Mouse (Mus musculus) lung, postnatal 0 days (tissue): ENCODE measurements around the gene Mettl23. TPM values are rescaled to one million over a fixed set of nuclear protein-coding genes. Genes with fewer than 3 reads are reported as not detected.

Source experiments
- ATAC-seq: fragments of 200-750 bp; cut with Nextera tagmentation; 2 replicates; pipeline ENCODE4 v1.8.0; 2017; ENCODE audit warnings: moderate library complexity
- DNase-seq: peaks from one replicate; pipeline ENCODE4 v3.0.0-alpha.2; 2016; ENCODE audit warnings: low spot score
- H3K27ac ChIP-seq: fragments of 300-500 bp; sonication (generic); 2 replicates; pipeline ENCODE4 v1.5.1; 2014; ENCODE audit warnings: antibody characterized with exemption, mild to moderate bottlenecking, low read length, mixed read lengths
- H3K27me3 ChIP-seq: fragments of 300-500 bp; sonication (generic); replicated peaks from 2 replicates; pipeline ENCODE4 v1.6.1; 2014; ENCODE audit warnings: low read length, mixed read lengths; ENCODE audit not compliant: insufficient read depth
- H3K36me3 ChIP-seq: fragments of 300-500 bp; sonication (generic); 2 replicates; pipeline ENCODE4 v1.6.1; 2014; ENCODE audit warnings: low read length, mixed read lengths; ENCODE audit not compliant: insufficient read depth
- H3K4me1 ChIP-seq: fragments of 300-500 bp; sonication (generic); 2 replicates; pipeline ENCODE4 v1.6.1; 2014; ENCODE audit warnings: antibody characterized with exemption, low read depth, low read length, mixed read lengths; ENCODE audit not compliant: insufficient read depth
- H3K4me2 ChIP-seq: fragments of 300-500 bp; sonication (generic); replicated peaks from 2 replicates; pipeline ENCODE4 v1.6.1; 2014; ENCODE audit warnings: low read depth, mild to moderate bottlenecking, low read length, moderate library complexity, mixed read lengths
- H3K4me3 ChIP-seq: fragments of 300-500 bp; sonication (generic); 2 replicates; pipeline ENCODE4 v1.5.1; 2014; ENCODE audit warnings: low read depth, low read length
- H3K9ac ChIP-seq: fragments of 300-500 bp; sonication (generic); replicated peaks from 2 replicates; pipeline ENCODE4 v1.6.1; 2014; ENCODE audit warnings: low read depth, mild to moderate bottlenecking
- H3K9me3 ChIP-seq: fragments of 300-500 bp; sonication (generic); 2 replicates; pipeline ENCODE4 v1.6.1; 2016; ENCODE audit warnings: low read length, mixed read lengths
- CTCF ChIP-seq: IDR thresholded peaks from 2 replicates; pipeline ENCODE4 v1.5.1; 2016; ENCODE audit warnings: antibody characterized with exemption, mild to moderate bottlenecking
- EP300 ChIP-seq: IDR thresholded peaks from 2 replicates; pipeline ENCODE4 v1.6.1; 2016; ENCODE audit warnings: antibody characterized with exemption, mild to moderate bottlenecking, control low read depth
- WGBS: fragments of 180-500 bp; shearing (Covaris S2); extraction: QIAGEN DNeasy Blood & Tissue Kit; methylation state at CpG from one replicate; pipeline ENCODE4 v1.1.7; 2014; 5-methylcytosine and 5-hydroxymethylcytosine counted together
- polyA plus RNA-seq: library from polyadenylated mRNA; unstranded; fragments of >200 nt; fragmentation: Nextera tagmentation; extraction: Ambion mirVana; gene quantifications from 2 replicates; pipeline ENCODE4 v1.2.1, GENCODE M21; 2015

Gene Mettl23
- polyA plus RNA-seq, 1 experiment from 2014 or later, result 62.3 TPM

DNA sequence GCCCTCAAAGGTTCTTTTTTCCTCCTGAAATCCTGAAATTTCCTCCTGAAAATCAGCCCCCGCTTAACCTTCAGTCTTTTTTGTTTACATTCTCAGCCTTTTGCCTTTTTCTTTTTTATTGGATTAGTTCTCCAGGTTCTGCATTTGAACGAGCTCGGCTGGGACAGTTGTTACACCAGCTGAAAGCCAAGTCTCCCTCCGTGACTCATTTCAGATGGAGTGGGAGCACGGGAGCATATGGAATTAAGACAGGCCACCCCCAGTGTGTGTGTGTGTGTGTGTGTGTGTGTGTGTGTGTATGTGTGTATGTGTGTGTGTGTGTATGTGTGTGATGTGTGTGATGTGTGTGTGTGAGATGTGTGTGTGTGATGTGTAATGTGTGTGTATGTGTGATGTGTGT is 38.4 kb downstream of the Mettl23 start:
- Histone ChIP-seq H3K4me1 (no peaks in the 10 kb centered on the region), H3K9ac (no peak overlapping the region), H3K27me3 (0 out of 2 replicates have a peak, but pooled peaks cover 2% of the 10 kb centered on the region), H3K4me3 (no peak overlapping the region), H3K9me3 (no peaks in the 10 kb centered on the region), H3K27ac (no peak overlapping the region), H3K4me2 (no peak overlapping the region), H3K36me3 (no peaks in the 10 kb centered on the region)
- WGBS, result 42% methylated on average over 5 of the region's 5 CpGs
- no peak for ATAC-seq
- DNase-seq, result no peak
- TF ChIP-seq CTCF, result no peak
- no peak for TF ChIP-seq EP300

DNA sequence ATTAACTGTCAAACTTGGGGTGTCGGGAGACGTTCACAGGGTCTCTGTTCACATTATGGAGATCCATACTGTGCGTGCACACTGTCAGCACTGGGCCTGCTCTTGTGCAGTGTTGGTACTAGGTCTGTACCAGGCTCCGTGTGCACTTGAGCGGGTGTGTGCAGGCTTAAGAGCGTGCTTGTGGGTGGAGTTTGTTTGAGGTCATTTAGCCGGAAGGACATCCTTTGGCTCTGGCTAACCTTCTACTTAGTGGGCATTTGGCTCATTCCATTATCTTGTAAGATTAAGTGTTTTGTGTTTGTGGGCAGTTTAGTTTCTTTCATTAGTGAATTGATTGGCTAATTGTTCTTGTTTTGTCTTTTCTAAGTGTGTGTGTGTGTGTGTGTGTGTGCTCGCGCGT is 39.4 kb downstream of the Mettl23 start:
- no peaks in the 10 kb centered on the region for H3K9me3 ChIP-seq
- H3K36me3 ChIP-seq, result no peaks in the 10 kb centered on the region
- ATAC-seq, result no peak
- no peak overlapping the region for H3K9ac ChIP-seq
- H3K27me3 ChIP-seq, result 0 out of 2 replicates have a peak, but pooled peaks cover 2% of the 10 kb centered on the region
- no peak overlapping the region for H3K4me3 ChIP-seq
- WGBS, result 62% methylated on average over 10 of the region's 10 CpGs
- H3K4me1 ChIP-seq, result no peaks in the 10 kb centered on the region
- no peak overlapping the region for H3K4me2 ChIP-seq
- TF ChIP-seq CTCF (no peak), EP300 (no peak)
- DNase-seq, result no peak
- H3K27ac ChIP-seq, result no peak overlapping the region

DNA sequence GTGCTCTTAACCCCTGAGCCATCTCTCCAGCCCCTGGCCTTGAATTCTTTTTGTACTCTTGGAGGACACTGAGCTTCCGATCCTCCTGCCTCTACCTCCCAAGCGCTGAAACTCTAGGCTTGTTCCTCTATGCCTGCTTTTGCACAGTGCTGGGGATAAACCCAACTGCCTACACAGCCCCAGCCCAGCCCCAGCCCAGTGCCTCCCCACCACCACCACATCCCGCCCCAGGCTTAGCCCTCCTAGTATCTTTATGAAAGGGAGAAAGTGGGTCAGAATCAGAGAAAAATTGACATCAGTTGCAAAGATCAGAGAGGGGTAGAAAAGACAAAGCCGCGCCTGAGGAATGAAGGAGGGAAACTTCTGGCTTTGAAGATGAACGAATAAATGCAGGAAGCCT is 41.0 kb downstream of the Mettl23 start:
- Histone ChIP-seq H3K4me2 (no peak overlapping the region), H3K4me1 (no peaks in the 10 kb centered on the region), H3K9me3 (no peaks in the 10 kb centered on the region), H3K27me3 (0 out of 2 replicates have a peak, but pooled peaks cover 2% of the 10 kb centered on the region), H3K4me3 (no peak overlapping the region), H3K9ac (no peak overlapping the region), H3K36me3 (no peaks in the 10 kb centered on the region), H3K27ac (no peak overlapping the region)
- ATAC-seq, result no peak
- 87% methylated on average over 6 of the region's 6 CpGs for WGBS
- TF ChIP-seq EP300 (no peak), CTCF (no peak)
- DNase-seq, result no peak

DNA sequence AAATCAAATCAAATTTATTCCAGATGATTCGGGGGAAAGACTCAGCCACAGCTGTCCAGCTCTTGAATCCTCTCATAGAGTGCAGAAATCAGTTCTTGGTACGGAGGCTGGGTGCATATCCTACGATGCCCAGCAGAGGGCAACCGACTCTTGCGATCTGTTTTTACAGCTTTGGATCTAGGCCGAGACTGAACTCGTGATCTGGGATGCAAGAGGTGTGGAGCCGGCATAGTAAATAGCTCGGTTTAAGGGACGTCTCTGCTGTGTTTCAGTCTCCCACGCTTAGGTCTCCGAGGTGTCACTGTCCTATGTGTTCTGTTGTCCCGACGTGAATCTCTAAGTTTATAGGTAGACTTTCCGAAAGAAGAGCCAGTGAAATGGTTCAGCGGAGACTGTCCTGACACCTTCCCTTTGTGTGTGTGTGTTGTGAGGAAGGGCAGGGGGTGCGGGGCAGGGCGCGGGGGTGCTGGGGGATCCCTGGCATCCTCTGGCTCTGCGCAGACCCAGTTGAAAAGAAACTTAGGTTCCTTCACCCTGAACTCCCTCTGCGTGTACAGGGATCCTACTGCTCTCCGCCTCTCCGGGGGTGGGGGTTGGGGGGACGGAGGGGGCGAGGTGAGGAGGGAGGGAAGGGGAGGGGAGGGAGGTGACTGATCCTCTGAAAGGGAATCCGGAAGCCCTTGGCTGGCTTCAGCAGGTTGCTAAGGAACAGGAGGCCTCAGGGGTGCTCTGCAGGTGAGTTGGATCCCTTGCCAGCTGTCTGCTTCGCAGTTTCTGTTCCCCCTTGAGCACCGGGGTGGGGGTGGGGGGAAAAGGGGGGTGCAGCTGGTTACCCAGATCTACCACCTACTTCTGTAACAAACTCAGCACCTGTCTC is 42.4 kb downstream of the Mettl23 start:
- DNase-seq (peak; percentile 91), ATAC-seq (peak; percentile 67)
- H3K9ac ChIP-seq, result no peak overlapping the region
- peak; percentile 92 for TF ChIP-seq CTCF
- TF ChIP-seq EP300, result no peak
- H3K4me1 ChIP-seq, result no peaks in the 10 kb centered on the region
- 2% methylated on average over 27 of the region's 28 CpGs for WGBS
- no peak overlapping the region; the same call in 1 of the 2 replicates for H3K4me3 ChIP-seq
- no peaks in the 10 kb centered on the region for H3K36me3 ChIP-seq
- no peaks in the 10 kb centered on the region for H3K9me3 ChIP-seq
- H3K4me2 ChIP-seq, result peak overlapping the region; percentile 48
- 0 out of 2 replicates have a peak, but pooled peaks cover 2% of the 10 kb centered on the region for H3K27me3 ChIP-seq
- no peak overlapping the region for H3K27ac ChIP-seq

DNA sequence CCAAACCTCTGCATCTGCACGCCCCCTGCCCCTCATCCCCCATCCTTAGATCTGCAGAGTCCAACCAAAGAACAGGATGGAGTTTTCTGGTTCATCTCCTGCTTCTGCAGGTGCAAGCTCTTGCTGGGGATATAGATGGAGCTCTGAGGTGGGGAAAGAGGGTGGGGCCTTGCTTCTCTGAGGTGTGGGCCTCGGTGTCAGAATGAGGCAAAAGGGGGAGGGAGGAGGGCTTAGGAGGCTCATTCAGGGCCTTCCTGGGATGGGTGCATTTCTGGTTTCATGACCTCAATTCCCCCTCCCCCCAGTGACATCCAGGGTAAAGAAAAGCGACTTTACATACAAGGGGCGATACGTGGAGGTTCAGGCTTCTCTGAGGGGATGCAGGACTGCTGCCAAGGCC is 44.1 kb downstream of the Mettl23 start:
- Histone ChIP-seq H3K4me1 (no peaks in the 10 kb centered on the region), H3K27me3 (0 out of 2 replicates have a peak, but pooled peaks cover 2% of the 10 kb centered on the region), H3K9me3 (no peaks in the 10 kb centered on the region), H3K4me2 (no peak overlapping the region), H3K36me3 (no peaks in the 10 kb centered on the region), H3K4me3 (no peak overlapping the region), H3K9ac (no peak overlapping the region), H3K27ac (no peak overlapping the region)
- 51% methylated on average over 5 of the region's 5 CpGs for WGBS
- DNase-seq (no peak), ATAC-seq (no peak)
- no peak for TF ChIP-seq EP300
- no peak for TF ChIP-seq CTCF

DNA sequence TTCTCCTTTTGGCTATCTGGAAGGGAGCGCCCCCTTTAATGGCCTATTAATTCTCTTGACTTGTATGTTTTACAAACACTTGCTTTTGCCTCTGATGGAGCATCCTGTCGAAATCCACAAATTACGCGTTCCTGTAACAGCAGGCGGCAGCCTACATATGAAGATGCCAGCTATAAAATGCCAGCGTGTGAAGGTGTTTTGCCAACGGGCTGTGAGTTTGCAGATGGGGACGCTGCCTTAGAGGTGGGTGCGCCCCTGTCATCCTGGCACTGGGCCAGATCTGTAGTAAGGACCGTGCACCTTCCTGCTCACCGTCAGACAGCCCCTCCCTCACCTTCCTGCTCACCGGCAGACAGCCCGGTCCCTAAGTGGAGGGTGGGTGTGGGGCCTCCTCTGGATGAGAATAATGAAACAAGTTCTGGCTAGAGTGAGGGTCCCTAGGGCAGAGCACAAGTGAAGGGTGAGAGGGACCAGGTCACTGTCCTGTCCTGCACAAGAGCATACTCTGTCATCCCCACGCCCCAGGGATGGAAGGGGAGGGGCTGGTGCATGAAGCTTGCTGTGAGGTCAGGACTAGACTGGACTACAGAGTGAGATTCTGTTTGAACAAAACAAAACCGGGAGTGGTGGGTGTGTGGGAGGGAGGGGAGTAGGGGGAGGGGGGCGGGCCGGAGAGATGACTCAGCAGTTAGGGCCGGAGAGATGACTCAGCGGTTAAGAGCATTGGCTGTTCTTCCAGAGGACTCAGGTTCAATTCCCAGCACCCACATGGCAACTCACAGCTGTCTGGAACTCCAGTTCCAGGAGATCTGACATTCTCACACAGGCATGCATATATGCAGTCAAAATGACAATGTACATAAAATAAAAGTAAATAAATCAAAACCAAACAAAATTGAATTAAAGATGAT is 50.7 kb downstream of the Mettl23 start:
- TF ChIP-seq CTCF (no peak), EP300 (no peak)
- no peak overlapping the region for H3K9ac ChIP-seq
- no peak overlapping the region for H3K27ac ChIP-seq
- WGBS, result 46% methylated on average over 19 of the region's 19 CpGs
- H3K4me1 ChIP-seq, result no peaks in the 10 kb centered on the region
- H3K36me3 ChIP-seq, result no peaks in the 10 kb centered on the region
- DNase-seq (no peak), ATAC-seq (no peak)
- H3K4me2 ChIP-seq, result no peak overlapping the region
- no peaks in the 10 kb centered on the region for H3K9me3 ChIP-seq
- no peaks in the 10 kb centered on the region for H3K27me3 ChIP-seq
- H3K4me3 ChIP-seq, result no peak overlapping the region
